Mouse (Mus musculus) intestine, embryonic 14.5 days (tissue): ENCODE data around the gene Crcp. TPM values are rescaled to one million over a fixed set of nuclear protein-coding genes. Genes with fewer than 3 reads are reported as not detected.

Experiments
- ATAC-seq: fragments of 200-750 bp; cut with Nextera tagmentation; replicated peaks from 2 replicates; pipeline ENCODE4 v1.8.0; 2017; ENCODE audit warnings: low read depth, moderate number of reproducible peaks, moderate TSS enrichment, moderate library complexity; ENCODE audit not compliant: low FRiP score, low TSS enrichment
- DNase-seq: peaks from one replicate; pipeline ENCODE4 v3.0.0-alpha.2; 2018; ENCODE audit warnings: low spot score
- H3K27ac ChIP-seq: fragments of 300-500 bp; sonication (generic); 2 replicates; pipeline ENCODE4 v1.5.1; 2014; ENCODE audit warnings: low read depth, mild to moderate bottlenecking, control low read depth
- H3K27me3 ChIP-seq: fragments of 300-500 bp; sonication (generic); replicated peaks from 2 replicates; pipeline ENCODE4 v1.6.1; 2014; ENCODE audit warnings: low read length, control low read depth; ENCODE audit not compliant: control insufficient read depth, insufficient read depth
- H3K36me3 ChIP-seq: fragments of 300-500 bp; sonication (generic); 2 replicates; pipeline ENCODE4 v1.6.1; 2014; ENCODE audit warnings: low read length, control low read depth; ENCODE audit not compliant: control insufficient read depth, insufficient read depth
- H3K4me1 ChIP-seq: fragments of 300-500 bp; sonication (generic); replicated peaks from 2 replicates; pipeline ENCODE4 v1.6.1; 2014; ENCODE audit warnings: low read length, control low read depth, mixed read lengths; ENCODE audit not compliant: control insufficient read depth, insufficient read depth
- H3K4me2 ChIP-seq: fragments of 300-500 bp; sonication (generic); 2 replicates; pipeline ENCODE4 v1.6.1; 2014; ENCODE audit warnings: low read length
- H3K4me3 ChIP-seq: fragments of 300-500 bp; sonication (generic); 2 replicates; pipeline ENCODE4 v1.5.1; 2014; ENCODE audit warnings: low read depth, low read length, control low read depth, mixed read lengths
- H3K9ac ChIP-seq: fragments of 300-500 bp; sonication (generic); 2 replicates; pipeline ENCODE4 v1.6.1; 2014; ENCODE audit warnings: mild to moderate bottlenecking, low read length
- H3K9me3 ChIP-seq: fragments of 300-500 bp; sonication (generic); 2 replicates; pipeline ENCODE4 v1.6.1; 2016; ENCODE audit warnings: low read length, control low read depth; ENCODE audit not compliant: control insufficient read depth
- WGBS: fragments of 180-500 bp; shearing (Covaris S2); extraction: QIAGEN DNeasy Blood & Tissue Kit; methylation state at CpG from one replicate; pipeline ENCODE4 v1.1.7; 2014; 5-methylcytosine and 5-hydroxymethylcytosine counted together
- polyA plus RNA-seq: library from polyadenylated mRNA; unstranded; fragments of >200 nt; fragmentation: Nextera tagmentation; extraction: Ambion mirVana; gene quantifications from 2 replicates; pipeline ENCODE4 v1.2.1, GENCODE M21; 2014

Gene Crcp
- polyA plus RNA-seq, 1 experiment from 2014 or later, result 19.7 TPM

GRCm38 (mm10) chr5:130073026-130073425, 43.9 kb downstream of the Crcp start, which contains the start of gene Tpst1:
TSS of gene Tpst1 (plus strand) at chr5:130073326.
- Histone ChIP-seq H3K9ac (no peak within 1 kb of the TSS), H3K4me2 (no peak within 1 kb of the TSS), H3K27ac (no peak within 1 kb of the TSS), H3K27me3 (no peaks in the 10 kb centered on the region), H3K36me3 (no peaks in the 10 kb centered on the region), H3K9me3 (no peaks in the 10 kb centered on the region), H3K4me3 (no peak within 1 kb of the TSS), H3K4me1 (no peaks in the 10 kb centered on the region)
- WGBS, result 89% methylated on average over 6 of the region's 6 CpGs
- no peak for ATAC-seq
- DNase-seq, result no peak

GRCm38 (mm10) chr5:130074491-130074890, 45.4 kb downstream of the Crcp start:
- Histone ChIP-seq H3K4me3 (no peak overlapping the region), H3K4me1 (no peaks in the 10 kb centered on the region), H3K4me2 (no peak overlapping the region), H3K36me3 (no peaks in the 10 kb centered on the region), H3K27ac (no peak overlapping the region), H3K9ac (no peak overlapping the region), H3K27me3 (no peaks in the 10 kb centered on the region), H3K9me3 (no peaks in the 10 kb centered on the region)
- no peak for ATAC-seq
- DNase-seq, result no peak
- 66% methylated on average over 6 of the region's 6 CpGs for WGBS

GRCm38 (mm10) chr5:130076396-130076795, 47.3 kb downstream of the Crcp start:
- ATAC-seq, result no peak
- 64% methylated on average over 6 of the region's 6 CpGs for WGBS

GRCm38 (mm10) chr5:130078096-130078833, 49.2 kb downstream of the Crcp start:
- ATAC-seq, result no peak
- H3K27ac ChIP-seq, result no peak overlapping the region
- no peak for DNase-seq
- no peak overlapping the region for H3K9ac ChIP-seq
- no peak overlapping the region for H3K4me3 ChIP-seq
- H3K36me3 ChIP-seq, result no peaks in the 10 kb centered on the region
- H3K9me3 ChIP-seq, result peaks cover 4% of the 10 kb centered on the region; the same call in 1 of the 2 replicates
- H3K27me3 ChIP-seq, result no peaks in the 10 kb centered on the region
- H3K4me1 ChIP-seq, result no peaks in the 10 kb centered on the region; the same call in 1 of the 2 replicates
- WGBS, result 61% methylated on average over 9 of the region's 9 CpGs
- H3K4me2 ChIP-seq, result no peak overlapping the region

More at GRCm38 (mm10) chr5:130076396-130076795, 47.3 kb downstream of the Crcp start:
- Histone ChIP-seq H3K36me3 (no peaks in the 10 kb centered on the region), H3K4me1 (no peaks in the 10 kb centered on the region; the same call in 1 of the 2 replicates), H3K27me3 (no peaks in the 10 kb centered on the region), H3K9ac (no peak overlapping the region), H3K4me2 (no peak overlapping the region), H3K4me3 (no peak overlapping the region), H3K9me3 (peaks cover 1% of the 10 kb centered on the region; the same call in 1 of the 2 replicates), H3K27ac (no peak overlapping the region)
- DNase-seq, result no peak

- peak overlapping the region; percentile 59 for H3K4me2 ChIP-seq
- no peak for DNase-seq
- H3K9ac ChIP-seq, result peak overlapping the region; percentile 18; the same call in 1 of the 2 replicates
- no peak overlapping the region for H3K27ac ChIP-seq
- no peaks in the 10 kb centered on the region; the same call in 1 of the 2 replicates for H3K4me1 ChIP-seq
- WGBS, result 46% methylated on average over 6 of the region's 6 CpGs
- no peaks in the 10 kb centered on the region for H3K36me3 ChIP-seq
- no peaks in the 10 kb centered on the region for H3K27me3 ChIP-seq
- H3K9me3 ChIP-seq, result peaks cover 4% of the 10 kb centered on the region; the same call in 1 of the 2 replicates
- ATAC-seq, result peak; percentile 13; the same call in 1 of the 2 replicates
- H3K4me3 ChIP-seq, result peak overlapping the region; percentile 67
Measured at GRCm38 (mm10) chr5:130078834-130079156, 49.7 kb downstream of the Crcp start.

- 1% methylated on average over 70 of the region's 86 CpGs for WGBS
- ATAC-seq, result peak; percentile 95
- H3K4me3 ChIP-seq, result peak overlapping the region; percentile 67
Measured at GRCm38 (mm10) chr5:130079202-130080050, 50.3 kb downstream of the Crcp start.

GRCm38 (mm10) chr5:130080051-130080681, 51.1 kb downstream of the Crcp start:
- peak overlapping the region; percentile 59 for H3K4me2 ChIP-seq
- WGBS, result 76% methylated on average over 16 of the region's 16 CpGs
- no peaks in the 10 kb centered on the region; the same call in 1 of the 2 replicates for H3K4me1 ChIP-seq
- peak overlapping the region; percentile 67 for H3K4me3 ChIP-seq
- H3K9me3 ChIP-seq, result peaks cover 4% of the 10 kb centered on the region; the same call in 1 of the 2 replicates
- H3K36me3 ChIP-seq, result no peaks in the 10 kb centered on the region
- DNase-seq, result no peak
- 0 out of 2 replicates have a peak, but pooled peaks have one; percentile 4 for ATAC-seq
- H3K9ac ChIP-seq, result peak overlapping the region; percentile 89
- no peak overlapping the region for H3K27ac ChIP-seq
- H3K27me3 ChIP-seq, result no peaks in the 10 kb centered on the region

More at GRCm38 (mm10) chr5:130079202-130080050, 50.3 kb downstream of the Crcp start:
- H3K36me3 ChIP-seq, result no peaks in the 10 kb centered on the region
- peak; percentile 98 for DNase-seq
- H3K4me1 ChIP-seq, result no peaks in the 10 kb centered on the region; the same call in 1 of the 2 replicates
- H3K27me3 ChIP-seq, result no peaks in the 10 kb centered on the region
- H3K9ac ChIP-seq, result peak overlapping the region; percentile 89
- peak overlapping the region; percentile 75 for H3K27ac ChIP-seq
- peak overlapping the region; percentile 59 for H3K4me2 ChIP-seq
- peaks cover 4% of the 10 kb centered on the region; the same call in 1 of the 2 replicates for H3K9me3 ChIP-seq
